Mouse (Mus musculus) stomach, embryonic 15.5 days (tissue): ENCODE data around the gene Ltb4r1. TPM values are rescaled to one million over a fixed set of nuclear protein-coding genes. Genes with fewer than 3 reads are reported as not detected.

ENCODE experiments used
- ATAC-seq: fragments of 200-750 bp; cut with Nextera tagmentation; 2 replicates; pipeline ENCODE4 v1.8.0; 2017; ENCODE audit warnings: low read depth, moderate number of reproducible peaks, moderate TSS enrichment; ENCODE audit not compliant: insufficient read depth, low FRiP score
- H3K27ac ChIP-seq: fragments of 300-500 bp; sonication (generic); 2 replicates; pipeline ENCODE4 v1.5.1; 2015; ENCODE audit warnings: mild to moderate bottlenecking, inconsistent platforms
- H3K27me3 ChIP-seq: fragments of 300-500 bp; sonication (generic); replicated peaks from 2 replicates; pipeline ENCODE4 v1.6.1; 2015; ENCODE audit warnings: inconsistent platforms
- H3K36me3 ChIP-seq: fragments of 300-500 bp; sonication (generic); 2 replicates; pipeline ENCODE4 v1.6.1; 2015; ENCODE audit warnings: inconsistent platforms
- H3K4me1 ChIP-seq: fragments of 300-500 bp; sonication (generic); 2 replicates; pipeline ENCODE4 v1.6.1; 2015; ENCODE audit warnings: inconsistent platforms
- H3K4me2 ChIP-seq: fragments of 300-500 bp; sonication (generic); 2 replicates; pipeline ENCODE4 v1.6.1; 2015; ENCODE audit warnings: mild to moderate bottlenecking, inconsistent platforms
- H3K4me3 ChIP-seq: fragments of 300-500 bp; sonication (generic); replicated peaks from 2 replicates; pipeline ENCODE4 v1.5.1; 2015; ENCODE audit warnings: inconsistent platforms
- H3K9ac ChIP-seq: fragments of 300-500 bp; sonication (generic); 2 replicates; pipeline ENCODE4 v1.6.1; 2015; ENCODE audit warnings: inconsistent platforms
- H3K9me3 ChIP-seq: fragments of 300-500 bp; sonication (generic); 2 replicates; pipeline ENCODE4 v1.6.1; 2016; ENCODE audit warnings: inconsistent platforms
- WGBS: fragments of 180-500 bp; shearing (Covaris S2); methylation state at CpG from one replicate; pipeline ENCODE4 v1.1.7; 2015; 5-methylcytosine and 5-hydroxymethylcytosine counted together
- polyA plus RNA-seq: library from polyadenylated mRNA; unstranded; fragments of >200 nt; fragmentation: Nextera tagmentation; extraction: Ambion mirVana; gene quantifications from 2 replicates; pipeline ENCODE4 v1.2.1, GENCODE M21; 2015

Ltb4r1 gene
- polyA plus RNA-seq, 1 experiment from 2014 or later, result 4.7 TPM

DNA sequence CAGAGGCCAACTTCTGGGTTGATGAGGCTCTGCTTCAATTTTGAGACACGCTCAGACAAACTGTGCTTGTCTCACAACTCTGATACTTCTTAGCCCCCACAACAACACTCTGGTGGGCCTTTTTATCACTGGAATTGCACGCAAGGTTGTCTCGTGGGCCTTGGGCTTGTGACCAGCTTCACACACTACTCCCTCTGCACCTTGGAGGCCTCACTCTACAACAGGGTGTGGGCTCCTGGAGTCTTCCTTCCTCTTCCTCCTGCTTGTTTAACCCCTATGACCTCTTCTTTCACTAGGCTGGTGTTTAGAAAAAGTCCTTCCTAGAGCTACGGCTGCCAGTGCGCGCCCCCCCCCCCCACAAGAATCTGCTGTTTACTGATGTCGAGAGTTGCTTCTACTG is 10.9 kb downstream of the Ltb4r1 start:
- Histone ChIP-seq H3K9ac (no peak overlapping the region), H3K4me2 (no peak overlapping the region), H3K27ac (no peak overlapping the region), H3K9me3 (no peaks in the 10 kb centered on the region), H3K36me3 (no peaks in the 10 kb centered on the region), H3K27me3 (no peaks in the 10 kb centered on the region), H3K4me3 (no peak overlapping the region), H3K4me1 (peaks cover 6% of the 10 kb centered on the region)
- no peak for ATAC-seq
- WGBS, result 44% methylated on average over 7 of the region's 7 CpGs

DNA sequence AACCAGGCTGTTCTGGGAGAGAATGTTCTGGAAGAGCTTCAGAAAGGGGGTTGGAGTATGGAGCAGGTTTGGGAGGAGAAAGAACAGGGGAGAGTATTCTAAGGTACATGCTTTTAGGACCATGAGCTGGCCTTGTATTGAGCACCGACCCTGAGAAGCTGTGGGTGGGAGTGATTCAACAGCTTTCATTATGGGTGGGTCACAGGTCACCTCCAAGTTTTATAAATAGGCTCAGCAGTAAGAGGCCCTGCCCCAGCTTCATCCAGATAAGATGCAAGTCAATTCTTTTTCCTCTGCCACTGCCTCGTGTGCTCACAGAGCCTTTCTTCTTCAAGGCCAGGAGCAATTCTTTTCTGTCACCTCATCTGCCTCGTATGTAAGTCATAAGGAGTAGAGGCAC is 11.4 kb downstream of the Ltb4r1 start:
- Histone ChIP-seq H3K36me3 (no peaks in the 10 kb centered on the region), H3K4me2 (no peak overlapping the region), H3K4me3 (no peak overlapping the region), H3K27ac (no peak overlapping the region), H3K4me1 (peaks cover 6% of the 10 kb centered on the region), H3K27me3 (no peaks in the 10 kb centered on the region), H3K9me3 (no peaks in the 10 kb centered on the region), H3K9ac (no peak overlapping the region)
- no peak for ATAC-seq
- WGBS, result 16% methylated on average over 3 of the region's 3 CpGs

DNA sequence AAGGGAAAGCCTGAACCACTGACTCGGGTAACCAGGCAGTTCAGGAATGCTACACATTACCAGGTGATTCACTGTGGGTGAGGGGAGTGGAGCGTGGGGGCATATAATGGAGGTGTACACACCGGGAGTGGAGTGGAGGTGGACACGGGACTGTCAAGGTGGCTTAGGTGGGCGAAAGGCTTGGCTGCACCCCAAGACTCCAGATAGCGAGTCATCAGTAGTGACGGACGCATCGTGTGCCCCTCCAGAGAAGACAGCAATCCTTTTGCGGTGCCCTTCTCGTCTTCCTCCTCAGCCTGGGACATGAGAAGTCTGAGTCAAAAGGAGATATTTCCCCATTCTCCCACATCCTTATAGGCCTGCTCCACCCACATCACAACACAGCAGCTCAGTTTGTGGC is 12.0 kb downstream of the Ltb4r1 start:
- H3K36me3 ChIP-seq, result no peaks in the 10 kb centered on the region
- H3K4me2 ChIP-seq, result no peak overlapping the region
- no peak overlapping the region for H3K27ac ChIP-seq
- ATAC-seq, result no peak
- no peak overlapping the region for H3K9ac ChIP-seq
- H3K4me1 ChIP-seq, result peaks cover 6% of the 10 kb centered on the region
- no peaks in the 10 kb centered on the region for H3K27me3 ChIP-seq
- no peak overlapping the region for H3K4me3 ChIP-seq
- H3K9me3 ChIP-seq, result no peaks in the 10 kb centered on the region
- 75% methylated on average over 11 of the region's 11 CpGs for WGBS

DNA sequence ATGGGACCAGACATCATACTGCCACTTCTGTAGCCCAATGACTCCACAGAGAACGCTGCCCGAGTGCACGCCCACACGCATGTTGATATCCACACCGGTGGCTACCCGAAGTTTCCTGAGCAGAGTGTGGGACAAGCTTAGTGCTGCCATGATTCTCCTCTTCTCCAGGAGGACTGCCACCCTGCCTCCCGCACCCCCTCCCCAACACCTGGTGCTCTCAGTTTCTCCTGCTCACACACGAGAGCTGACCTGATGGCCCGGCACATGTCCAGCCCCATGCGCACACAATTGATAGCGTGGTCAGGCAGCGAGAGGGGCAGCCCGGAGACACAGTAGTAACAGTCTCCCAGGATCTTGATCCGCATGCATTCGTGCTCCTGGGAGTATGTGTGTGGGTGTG is 12.9 kb downstream of the Ltb4r1 start:
- Histone ChIP-seq H3K36me3 (no peaks in the 10 kb centered on the region), H3K4me2 (no peak overlapping the region), H3K4me1 (peaks cover 12% of the 10 kb centered on the region), H3K27me3 (no peaks in the 10 kb centered on the region), H3K27ac (no peak overlapping the region), H3K9me3 (no peaks in the 10 kb centered on the region), H3K4me3 (no peak overlapping the region), H3K9ac (no peak overlapping the region)
- ATAC-seq, result no peak
- WGBS, result 86% methylated on average over 15 of the region's 15 CpGs

DNA sequence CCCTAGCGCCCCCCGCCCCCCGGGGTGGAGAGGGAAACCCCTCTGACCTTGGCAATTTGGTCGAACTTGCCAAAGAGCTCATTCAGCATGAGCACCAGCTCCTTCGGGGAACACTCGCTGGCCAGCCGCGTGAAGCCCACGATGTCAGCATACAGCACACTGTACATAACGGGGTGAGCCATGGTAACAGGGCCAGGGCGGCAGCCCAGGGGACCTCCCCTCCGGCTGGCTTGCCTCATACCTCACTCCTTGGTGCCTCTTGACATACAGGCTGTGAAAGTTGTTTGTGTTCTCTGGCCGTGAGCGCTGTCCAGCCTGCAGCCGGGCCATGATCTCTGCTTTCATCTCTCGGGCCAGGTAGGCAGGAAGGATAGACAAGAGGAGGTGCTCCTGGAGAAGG is 13.9 kb downstream of the Ltb4r1 start:
- Histone ChIP-seq H3K27ac (no peak overlapping the region), H3K27me3 (0 out of 2 replicates have a peak, but pooled peaks cover under 1% of the 10 kb centered on the region), H3K9me3 (no peaks in the 10 kb centered on the region), H3K36me3 (no peaks in the 10 kb centered on the region), H3K9ac (no peak overlapping the region), H3K4me1 (peaks cover 14% of the 10 kb centered on the region), H3K4me2 (no peak overlapping the region), H3K4me3 (no peak overlapping the region)
- 52% methylated on average over 16 of the region's 16 CpGs for WGBS
- no peak for ATAC-seq

DNA sequence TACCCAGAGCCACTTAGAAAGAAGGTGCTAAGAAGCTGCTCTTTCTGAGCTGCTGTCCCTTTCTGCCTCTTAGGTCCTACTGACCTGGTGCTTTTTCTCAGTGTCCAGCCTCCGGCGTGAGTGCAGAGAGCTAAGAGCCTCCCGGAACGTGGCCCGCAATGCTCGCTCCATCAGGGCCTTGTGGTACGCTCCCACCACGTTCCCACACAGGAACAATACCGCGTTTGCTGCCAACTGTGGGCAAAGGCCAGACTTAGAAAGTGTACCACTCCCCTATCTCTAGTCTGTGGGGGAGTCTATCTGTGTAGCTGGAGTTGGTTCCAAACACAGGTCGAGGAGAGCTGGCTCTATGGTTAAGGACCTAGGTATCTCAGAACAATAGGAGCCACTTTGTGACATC is 15.0 kb downstream of the Ltb4r1 start:
- no peak overlapping the region for H3K27ac ChIP-seq
- H3K4me3 ChIP-seq, result no peak overlapping the region
- no peak for ATAC-seq
- H3K27me3 ChIP-seq, result 0 out of 2 replicates have a peak, but pooled peaks cover 5% of the 10 kb centered on the region
- H3K36me3 ChIP-seq, result no peaks in the 10 kb centered on the region
- no peaks in the 10 kb centered on the region for H3K9me3 ChIP-seq
- no peak overlapping the region for H3K4me2 ChIP-seq
- WGBS, result 84% methylated on average over 11 of the region's 11 CpGs
- H3K9ac ChIP-seq, result no peak overlapping the region
- peaks cover 14% of the 10 kb centered on the region for H3K4me1 ChIP-seq

DNA sequence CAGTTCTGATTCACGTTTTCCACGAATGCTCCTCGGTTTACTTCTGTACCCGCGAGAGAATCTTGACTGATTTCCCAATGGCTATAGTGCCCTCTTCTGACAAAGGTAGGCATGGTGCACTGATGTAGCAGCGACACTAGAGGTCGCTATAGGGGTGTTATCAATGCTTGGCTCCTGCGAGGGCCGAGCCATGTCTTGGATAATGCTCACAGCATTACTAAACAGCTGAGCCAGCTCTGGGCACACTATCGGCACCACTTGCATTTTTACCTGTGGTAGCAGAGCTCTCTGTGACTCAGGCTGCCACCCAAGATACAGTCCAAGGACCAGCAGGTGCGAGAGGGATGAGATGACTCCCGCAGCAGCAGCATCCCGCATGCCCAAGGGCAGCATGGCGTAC is 15.5 kb downstream of the Ltb4r1 start:
- Histone ChIP-seq H3K27me3 (0 out of 2 replicates have a peak, but pooled peaks cover 5% of the 10 kb centered on the region), H3K27ac (no peak overlapping the region), H3K4me2 (peak overlapping the region; percentile 39; the same call in 1 of the 2 replicates), H3K4me3 (no peak overlapping the region), H3K9me3 (no peaks in the 10 kb centered on the region), H3K9ac (no peak overlapping the region), H3K36me3 (no peaks in the 10 kb centered on the region), H3K4me1 (peaks cover 14% of the 10 kb centered on the region)
- 17% methylated on average over 14 of the region's 14 CpGs for WGBS
- 0 out of 2 replicates have a peak, but pooled peaks have one; percentile 28 for ATAC-seq

DNA sequence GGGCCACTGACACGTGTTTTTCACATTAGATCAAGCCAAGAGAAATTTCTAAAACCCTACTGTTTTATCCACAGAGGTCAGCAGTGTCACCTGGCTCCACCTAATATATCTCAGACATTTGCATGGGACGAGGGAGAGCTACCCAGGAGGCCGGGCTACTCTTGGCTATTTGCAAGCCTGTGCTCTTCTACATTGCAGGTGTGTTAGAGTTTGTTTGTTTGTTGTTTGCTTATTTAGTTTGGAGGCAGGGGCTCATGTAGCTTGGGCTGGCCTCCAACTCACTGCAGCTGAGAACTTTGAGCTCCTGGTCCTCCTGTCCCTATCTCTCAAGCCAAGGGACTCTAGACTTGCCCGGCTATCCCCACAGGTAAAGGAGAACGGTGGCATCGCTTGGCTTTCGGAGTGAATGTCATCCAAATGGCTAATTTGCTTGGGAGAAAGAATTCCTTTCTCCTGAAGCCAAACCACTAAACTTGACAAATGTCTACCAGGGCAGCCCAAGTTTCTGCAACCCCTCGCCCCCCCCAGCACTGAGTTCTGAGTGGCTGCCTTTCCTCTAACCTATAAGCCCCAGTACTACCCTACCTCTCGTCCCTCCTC is 16.7 kb downstream of the Ltb4r1 start:
- Histone ChIP-seq H3K4me2 (peak overlapping the region; percentile 71), H3K9ac (no peak overlapping the region), H3K9me3 (no peaks in the 10 kb centered on the region), H3K27me3 (peaks cover 6% of the 10 kb centered on the region; the same call in 1 of the 2 replicates), H3K4me3 (peak overlapping the region; percentile 40), H3K27ac (peak overlapping the region; percentile 23; the same call in 1 of the 2 replicates), H3K4me1 (peaks cover 9% of the 10 kb centered on the region; the same call in 1 of the 2 replicates), H3K36me3 (no peaks in the 10 kb centered on the region)
- no peak for ATAC-seq
- 61% methylated on average over 9 of the region's 9 CpGs for WGBS

DNA sequence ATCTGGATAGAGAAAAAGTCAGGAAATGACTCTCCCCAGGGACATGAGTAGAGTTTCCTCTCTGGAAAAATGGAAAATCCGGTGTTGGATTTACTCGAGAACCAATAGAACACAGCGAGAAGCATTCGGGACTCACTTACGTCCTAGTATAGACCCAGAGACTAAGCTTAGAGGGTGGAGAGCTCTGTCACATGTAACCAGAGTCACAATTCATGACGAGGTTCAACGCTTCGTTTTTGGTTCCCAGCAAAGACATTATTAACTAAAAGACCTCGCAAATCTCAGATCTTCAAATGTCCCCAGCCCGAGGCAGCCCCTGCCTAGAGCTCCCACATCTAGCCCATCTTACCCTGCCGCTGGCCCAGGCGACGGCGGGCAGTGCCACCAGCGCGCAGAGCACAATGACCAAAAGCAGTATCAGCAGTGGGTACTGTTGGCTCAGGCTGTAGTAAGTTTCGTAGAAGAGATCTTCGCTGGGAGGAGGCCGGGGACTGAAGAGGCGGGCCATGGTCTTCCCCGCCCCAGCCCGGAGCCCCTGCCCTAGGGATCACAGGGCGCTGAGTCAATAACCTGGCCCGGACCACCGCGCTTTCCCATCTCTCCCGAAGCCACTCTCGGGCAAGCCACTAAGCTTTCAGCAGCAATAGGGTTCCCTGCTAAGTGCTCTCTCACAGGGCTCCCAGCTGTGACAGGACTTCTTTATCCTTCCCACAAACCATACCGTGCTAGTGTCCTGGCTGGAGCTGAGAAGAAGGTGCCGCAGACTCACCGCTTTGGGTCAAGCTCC is 17.6 kb downstream of the Ltb4r1 start:
- ATAC-seq, result peak; percentile 46; the same call in 1 of the 2 replicates
- Histone ChIP-seq H3K9ac (0 out of 2 replicates have a peak overlapping the region, but pooled peaks have one; percentile 20), H3K4me1 (peaks cover 18% of the 10 kb centered on the region), H3K27me3 (peaks cover 15% of the 10 kb centered on the region; the same call in 1 of the 2 replicates), H3K27ac (peak overlapping the region; percentile 23; the same call in 1 of the 2 replicates), H3K4me3 (peak overlapping the region; percentile 40), H3K4me2 (peak overlapping the region; percentile 71), H3K36me3 (no peaks in the 10 kb centered on the region), H3K9me3 (no peaks in the 10 kb centered on the region)
- WGBS, result 4% methylated on average over 31 of the region's 31 CpGs

DNA sequence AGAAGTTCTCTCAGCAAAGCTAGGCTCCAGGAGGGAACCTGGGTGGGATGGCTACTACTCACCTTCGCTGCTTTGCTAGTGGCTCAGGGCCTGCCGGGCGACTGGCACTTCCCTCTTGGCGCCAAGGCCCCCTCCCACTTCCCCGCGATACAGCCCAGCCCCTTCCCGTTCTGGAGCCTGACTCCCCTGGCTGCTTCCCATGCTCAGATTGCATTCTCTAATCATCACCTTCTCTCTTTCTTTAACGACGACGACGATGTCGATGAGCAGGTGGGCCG is 18.1 kb downstream of the Ltb4r1 start, which contains the start of gene Adcy4:
Gene Adcy4 (minus strand): TSS at position 138 of the 278 bp plus-strand sequence.
- no peaks in the 10 kb centered on the region for H3K36me3 ChIP-seq
- H3K27me3 ChIP-seq, result peaks cover 15% of the 10 kb centered on the region; the same call in 1 of the 2 replicates
- WGBS, result 11% methylated on average over 13 of the region's 13 CpGs
- ATAC-seq, result no peak
- H3K4me3 ChIP-seq, result peak within 1 kb of the TSS; percentile 40
- peak within 1 kb of the TSS; percentile 23; the same call in 1 of the 2 replicates for H3K27ac ChIP-seq
- H3K4me2 ChIP-seq, result peak within 1 kb of the TSS; percentile 71
- 0 out of 2 replicates have a peak within 1 kb of the TSS, but pooled peaks have one; percentile 20 for H3K9ac ChIP-seq
- H3K9me3 ChIP-seq, result no peaks in the 10 kb centered on the region
- H3K4me1 ChIP-seq, result peaks cover 22% of the 10 kb centered on the region

DNA sequence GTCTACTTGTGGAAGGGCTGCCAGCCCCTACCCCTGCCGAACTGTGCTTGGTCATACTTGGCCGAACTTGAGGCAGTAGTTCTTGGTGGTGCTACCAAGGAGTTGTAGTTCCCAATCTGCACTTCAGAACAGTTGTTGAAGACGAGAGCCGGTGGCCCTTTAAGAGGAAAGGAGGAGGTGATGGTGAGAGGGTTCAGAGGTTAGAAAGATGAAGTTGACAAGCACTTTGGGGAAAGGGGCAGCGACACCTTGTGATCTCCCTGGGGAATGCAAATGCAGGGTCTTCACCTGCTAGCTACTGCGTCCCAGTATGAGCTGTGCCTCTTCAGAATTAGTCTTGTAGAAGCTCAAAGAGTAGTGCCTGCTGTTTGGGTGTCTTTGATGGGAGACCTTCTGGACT is 19.4 kb downstream of the Ltb4r1 start:
- 39% methylated on average over 6 of the region's 6 CpGs for WGBS
- Histone ChIP-seq H3K4me1 (peaks cover 23% of the 10 kb centered on the region), H3K27ac (no peak overlapping the region), H3K27me3 (peaks cover 15% of the 10 kb centered on the region; the same call in 1 of the 2 replicates), H3K4me2 (no peak overlapping the region), H3K9me3 (no peaks in the 10 kb centered on the region), H3K9ac (no peak overlapping the region), H3K4me3 (no peak overlapping the region), H3K36me3 (no peaks in the 10 kb centered on the region)
- ATAC-seq, result no peak

DNA sequence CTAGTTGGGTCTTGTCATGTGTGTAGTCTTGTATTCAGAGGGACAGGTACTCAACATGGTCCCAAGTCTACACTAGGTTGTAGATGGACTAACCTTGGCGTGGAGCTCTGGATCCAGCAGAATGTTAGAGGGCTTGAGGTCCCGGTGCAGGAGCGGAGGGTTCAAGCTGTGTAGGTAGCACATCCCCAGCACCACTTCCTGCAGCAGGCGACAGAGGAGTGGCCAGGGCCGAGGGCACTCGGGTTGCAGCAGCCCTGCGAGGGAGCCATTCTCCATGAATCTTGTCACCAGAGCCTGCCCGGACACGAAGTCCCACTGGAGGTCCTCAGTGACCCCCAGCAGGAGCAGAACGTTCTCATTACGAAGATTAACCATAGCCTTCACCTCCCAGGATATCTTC is 22.0 kb downstream of the Ltb4r1 start:
- Histone ChIP-seq H3K27me3 (peaks cover 15% of the 10 kb centered on the region; the same call in 1 of the 2 replicates), H3K4me3 (peak overlapping the region; percentile 50), H3K4me2 (peak overlapping the region; percentile 94), H3K27ac (no peak overlapping the region), H3K9me3 (no peaks in the 10 kb centered on the region), H3K4me1 (peaks cover 25% of the 10 kb centered on the region), H3K9ac (no peak overlapping the region), H3K36me3 (no peaks in the 10 kb centered on the region)
- no peak for ATAC-seq
- WGBS, result 41% methylated on average over 11 of the region's 11 CpGs
